Mouse (Mus musculus): ENCODE measurements at regions not wholly inside any gene's neighbourhood (a gene's known extent, or its start where the extent isn't known, plus 50 kb on each side); places are given as distances from the start of the nearest gene placed in this dataset.

- DNase-seq: peak in 1 of 2 experiments; percentile 6
Measured at GRCm38 (mm10) chr15:21836110-21836509, 712.7 kb upstream of the Cdh18 start.

DNA sequence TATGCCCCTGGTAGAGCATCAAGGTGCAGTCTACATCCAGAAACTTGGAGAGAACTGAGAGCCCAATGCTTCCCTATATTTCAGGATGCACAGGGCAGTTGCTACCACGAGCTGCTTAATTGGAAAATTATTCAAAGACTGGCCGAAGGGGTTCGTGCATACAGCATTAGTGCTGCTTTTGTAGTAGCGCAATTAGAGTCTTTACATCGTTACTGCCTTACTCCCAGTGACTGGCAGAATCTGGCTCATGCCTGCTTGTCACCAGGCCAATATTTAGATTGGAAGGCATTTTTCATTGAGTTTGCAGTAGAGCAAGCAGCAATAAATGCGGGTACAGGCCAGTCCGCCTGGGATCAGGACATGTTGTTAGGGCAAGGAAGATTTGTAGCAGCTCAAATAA, 690.3 kb upstream of the Cdh18 start:
- DNase-seq: no peak

DNA sequence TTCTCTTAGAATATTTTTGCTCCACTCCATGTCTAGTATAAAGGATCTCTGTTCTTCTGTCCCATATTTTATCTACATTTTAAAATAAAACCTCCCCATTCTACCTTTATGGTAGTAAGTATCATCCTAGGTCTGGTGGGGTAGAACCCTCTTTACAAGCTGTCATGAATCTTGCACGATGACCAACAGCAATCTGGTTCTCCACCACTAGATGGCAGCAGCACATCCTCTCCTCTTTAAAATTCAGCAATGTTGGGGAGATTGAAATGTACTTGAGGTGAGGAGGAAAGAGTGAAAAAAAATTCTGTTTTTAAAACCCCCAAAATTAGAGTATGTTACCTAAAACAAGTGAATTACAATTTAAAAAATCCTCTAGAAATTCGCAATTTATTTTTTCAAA, 663.6 kb upstream of the Cdh18 start:
- DNase-seq: peak; percentile 63 to 69

Measured in kidney, postnatal 4 days (tissue).